Mouse (Mus musculus) embryonic facial prominence, embryonic 10.5 days (tissue): ENCODE data around the gene Arpp21. TPM values are rescaled to one million over a fixed set of nuclear protein-coding genes. Genes with fewer than 3 reads are reported as not detected.

ENCODE experiments used
- DNase-seq: peaks from one replicate; pipeline ENCODE4 v3.0.0-alpha.2; 2017; ENCODE audit warnings: low spot score
- H3K27ac ChIP-seq: fragments of 300-500 bp; sonication (generic); replicated peaks from 2 replicates; pipeline ENCODE4 v1.5.1; 2016; ENCODE audit warnings: mild to moderate bottlenecking
- H3K27me3 ChIP-seq: fragments of 300-500 bp; sonication (generic); replicated peaks from 2 replicates; pipeline ENCODE4 v1.6.1; 2016; ENCODE audit warnings: low read depth, mild to moderate bottlenecking; ENCODE audit not compliant: poor library complexity, severe bottlenecking
- H3K36me3 ChIP-seq: fragments of 300-500 bp; sonication (generic); replicated peaks from 2 replicates; pipeline ENCODE4 v1.6.1; 2016; ENCODE audit warnings: mild to moderate bottlenecking, moderate library complexity
- H3K4me1 ChIP-seq: fragments of 300-500 bp; sonication (generic); 2 replicates; pipeline ENCODE4 v1.6.1; 2016
- H3K4me3 ChIP-seq: fragments of 300-500 bp; sonication (generic); 2 replicates; pipeline ENCODE4 v1.5.1; 2016; ENCODE audit warnings: mild to moderate bottlenecking, moderate library complexity
- H3K9me3 ChIP-seq: fragments of 300-500 bp; sonication (generic); 2 replicates; pipeline ENCODE4 v1.6.1; 2016; ENCODE audit warnings: mild to moderate bottlenecking
- WGBS: fragments of 180-500 bp; shearing (Covaris S2); methylation state at CpG from one replicate; pipeline ENCODE4 v1.1.7; 2016; 5-methylcytosine and 5-hydroxymethylcytosine counted together
- polyA plus RNA-seq: library from polyadenylated mRNA; unstranded; fragments of >200 nt; fragmentation: Nextera tagmentation; extraction: Ambion mirVana; gene quantifications from 2 replicates; pipeline ENCODE4 v1.2.1, GENCODE M21; 2016

Gene Arpp21
- polyA plus RNA-seq, 1 experiment from 2014 or later = 1.8 TPM

DNA sequence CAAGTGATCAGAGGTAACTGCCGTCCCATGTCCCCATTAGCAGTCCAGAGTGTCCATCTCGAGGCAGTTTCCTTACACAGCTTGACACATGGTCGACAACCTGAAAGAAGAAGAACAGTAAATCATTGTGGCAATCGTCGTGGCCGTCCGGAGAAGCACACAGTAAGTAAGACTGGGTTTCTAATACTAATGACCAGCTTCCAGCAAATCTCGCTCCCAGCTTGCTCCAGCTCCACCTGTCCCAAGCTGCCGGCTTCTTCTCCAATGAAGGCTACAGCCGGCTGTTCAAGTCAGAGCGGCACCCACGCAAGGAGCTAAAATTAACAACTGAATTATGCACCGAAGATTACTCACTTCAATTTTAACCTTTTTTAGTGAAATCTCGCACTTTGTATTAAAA is 48.1 kb downstream of the Arpp21 start:
- DNase-seq = no peak
- H3K27me3 ChIP-seq = peaks cover 47% of the 10 kb centered on the region
- peak overlapping the region; percentile 37; the same call in 1 of the 2 replicates for H3K4me3 ChIP-seq
- no peak overlapping the region for H3K27ac ChIP-seq
- H3K9me3 ChIP-seq = no peaks in the 10 kb centered on the region
- no peaks in the 10 kb centered on the region for H3K36me3 ChIP-seq
- WGBS = 31% methylated on average over 14 of the region's 14 CpGs
- peaks cover 24% of the 10 kb centered on the region for H3K4me1 ChIP-seq

DNA sequence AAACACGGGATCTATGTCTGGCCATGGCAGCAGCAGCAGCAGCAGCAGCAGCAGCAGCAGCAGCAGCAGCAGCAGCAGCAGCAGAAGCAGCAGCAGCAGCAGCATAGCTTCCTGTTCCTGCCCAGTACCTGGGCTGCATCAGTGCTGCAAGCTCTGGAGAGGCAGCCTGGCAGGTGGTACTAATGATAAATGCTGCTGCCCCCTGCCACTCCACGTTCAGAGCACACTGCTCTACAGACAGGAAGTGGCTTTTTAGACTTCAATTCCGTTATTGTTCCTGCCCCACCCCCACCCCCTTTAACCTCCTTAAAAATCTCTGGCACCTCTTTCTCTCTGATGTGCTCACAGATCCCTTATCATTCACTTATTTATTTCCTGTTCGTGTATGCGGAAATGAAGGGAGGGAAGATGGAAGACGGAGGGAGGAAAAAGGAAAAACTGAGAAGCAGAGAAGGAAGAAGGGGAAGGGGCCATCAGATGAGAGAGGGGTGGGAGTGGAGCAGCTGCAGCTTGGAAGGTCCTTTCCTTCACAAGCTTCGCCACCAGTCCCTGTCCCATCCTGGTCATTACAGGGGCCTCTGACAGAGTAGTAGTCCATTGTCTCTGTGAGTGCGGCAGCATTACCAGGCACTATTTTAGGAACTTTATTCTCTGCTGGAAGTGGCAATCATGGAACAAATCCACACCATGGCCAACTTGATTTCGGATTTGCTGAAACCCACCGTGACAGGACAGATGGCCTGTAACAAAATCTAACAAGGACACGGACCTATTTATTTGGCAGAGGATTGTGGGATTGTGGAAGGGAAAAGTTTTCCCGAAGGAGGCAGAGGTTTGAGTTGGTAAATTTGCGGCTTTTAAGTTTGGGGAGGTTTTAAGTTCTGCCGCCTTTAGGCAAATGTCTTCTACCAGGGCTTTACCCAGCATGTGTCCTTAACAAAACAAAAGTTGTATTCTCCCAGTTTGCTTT is 49.1 kb downstream of the Arpp21 start:
- Histone ChIP-seq H3K4me3 (peak overlapping the region; percentile 37), H3K9me3 (no peaks in the 10 kb centered on the region), H3K27ac (peak overlapping the region; percentile 35), H3K27me3 (peaks cover 47% of the 10 kb centered on the region), H3K4me1 (peaks cover 24% of the 10 kb centered on the region), H3K36me3 (no peaks in the 10 kb centered on the region)
- DNase-seq = peak; percentile 48
- 13% methylated on average over 14 of the region's 14 CpGs for WGBS

DNA sequence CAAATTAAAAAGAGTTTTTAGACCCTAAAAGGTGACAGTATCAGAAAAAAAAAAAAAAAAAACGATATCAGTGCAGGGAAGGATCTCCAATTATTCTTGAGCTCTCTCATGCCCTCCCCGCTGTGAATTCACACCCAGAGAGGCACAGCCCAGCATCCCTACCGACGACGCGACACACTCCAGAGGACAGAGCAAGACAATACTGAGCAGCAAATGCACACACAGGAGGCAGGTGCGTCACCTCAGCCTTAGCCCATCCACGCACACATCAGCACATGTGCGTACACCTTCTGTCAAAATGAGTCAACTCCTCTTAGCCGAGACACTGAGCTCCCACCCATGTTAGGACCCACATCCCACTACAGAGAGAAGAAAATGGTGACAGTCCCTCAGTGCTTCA is 50.0 kb downstream of the Arpp21 start:
- WGBS = 70% methylated on average over 10 of the region's 10 CpGs

DNA sequence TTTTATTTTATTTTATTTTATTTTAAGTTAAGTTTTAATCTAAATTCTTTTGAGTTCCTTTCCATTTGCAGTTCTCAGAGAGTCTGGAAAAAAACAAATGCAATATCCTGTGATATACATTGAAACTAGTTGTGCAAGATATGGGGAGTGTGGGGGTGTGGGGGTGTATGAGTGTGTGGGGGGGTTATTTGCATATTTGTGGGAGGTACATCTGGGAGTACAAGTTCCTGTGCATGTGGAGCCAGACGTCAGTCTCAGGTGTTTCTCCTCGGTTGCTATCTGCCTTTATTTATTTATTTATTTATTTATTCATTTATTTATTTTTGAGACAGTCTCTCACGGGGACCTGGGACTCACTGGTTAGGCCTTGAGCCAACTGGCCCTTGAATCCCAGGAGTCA is 53.0 kb downstream of the Arpp21 start:
- peaks cover 31% of the 10 kb centered on the region for H3K27me3 ChIP-seq

More for the DNA sequence above, 50.0 kb downstream of the Arpp21 start:
- Histone ChIP-seq H3K4me1 (peaks cover 24% of the 10 kb centered on the region), H3K4me3 (no peak overlapping the region), H3K36me3 (no peaks in the 10 kb centered on the region), H3K27ac (no peak overlapping the region), H3K9me3 (no peaks in the 10 kb centered on the region), H3K27me3 (peaks cover 47% of the 10 kb centered on the region)
- DNase-seq = no peak

DNA sequence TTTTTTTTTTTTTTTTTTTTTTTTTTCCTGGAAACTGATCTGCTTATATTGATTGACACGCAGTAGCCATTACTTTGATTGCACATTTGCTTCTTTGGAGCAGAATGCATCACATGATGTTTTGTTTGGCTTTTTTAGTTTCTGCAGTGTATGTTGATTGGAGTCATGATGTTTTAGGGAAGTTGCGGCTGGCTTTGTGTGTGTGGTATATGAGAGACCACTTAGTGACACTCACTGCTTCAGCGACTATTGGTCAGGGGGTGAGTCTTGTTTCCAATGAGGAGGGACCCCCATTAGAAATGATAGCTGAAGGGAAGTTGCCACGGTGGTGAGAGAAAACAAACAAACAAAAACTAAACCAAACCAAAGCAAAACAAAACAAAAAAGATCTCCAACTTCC is 55.7 kb downstream of the Arpp21 start:
- no peaks in the 10 kb centered on the region for H3K36me3 ChIP-seq
- no peak overlapping the region for H3K27ac ChIP-seq
- H3K9me3 ChIP-seq = no peaks in the 10 kb centered on the region
- DNase-seq = no peak
- WGBS = 85% methylated on average over 4 of the region's 4 CpGs
- peaks cover 14% of the 10 kb centered on the region for H3K4me1 ChIP-seq
- H3K4me3 ChIP-seq = no peak overlapping the region
- H3K27me3 ChIP-seq = peaks cover 6% of the 10 kb centered on the region

More for the DNA sequence above, 53.0 kb downstream of the Arpp21 start:
- H3K36me3 ChIP-seq = no peaks in the 10 kb centered on the region
- H3K27ac ChIP-seq = no peak overlapping the region
- 72% methylated on average over 3 of the region's 3 CpGs for WGBS
- no peak overlapping the region for H3K4me3 ChIP-seq
- H3K9me3 ChIP-seq = no peaks in the 10 kb centered on the region
- peaks cover 20% of the 10 kb centered on the region for H3K4me1 ChIP-seq
- DNase-seq = no peak

DNA sequence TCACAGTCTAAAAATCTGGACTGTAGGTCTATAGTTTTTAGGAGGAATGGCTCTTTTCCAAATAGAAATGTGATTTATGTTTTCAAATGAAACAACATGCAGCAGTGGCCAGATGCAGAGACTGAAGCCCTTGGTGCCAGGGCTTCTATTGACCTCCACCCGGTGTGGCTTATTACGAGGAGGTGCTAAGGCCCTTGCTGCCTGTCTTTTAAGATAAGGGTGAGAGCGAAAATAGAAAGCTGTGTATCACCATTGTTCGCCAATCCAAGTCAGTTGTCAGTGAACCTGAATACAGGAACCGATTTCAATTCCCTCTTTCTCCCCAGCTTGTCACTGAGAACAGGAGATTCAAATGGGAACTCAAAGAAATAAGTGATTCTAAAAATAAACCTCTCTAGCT is 57.3 kb downstream of the Arpp21 start:
- H3K4me3 ChIP-seq = no peak overlapping the region
- H3K36me3 ChIP-seq = no peaks in the 10 kb centered on the region
- no peak for DNase-seq
- no peak overlapping the region for H3K27ac ChIP-seq
- H3K9me3 ChIP-seq = no peaks in the 10 kb centered on the region
- WGBS = 70% methylated on average over 5 of the region's 5 CpGs
- H3K4me1 ChIP-seq = peaks cover 30% of the 10 kb centered on the region
- H3K27me3 ChIP-seq = no peaks in the 10 kb centered on the region

DNA sequence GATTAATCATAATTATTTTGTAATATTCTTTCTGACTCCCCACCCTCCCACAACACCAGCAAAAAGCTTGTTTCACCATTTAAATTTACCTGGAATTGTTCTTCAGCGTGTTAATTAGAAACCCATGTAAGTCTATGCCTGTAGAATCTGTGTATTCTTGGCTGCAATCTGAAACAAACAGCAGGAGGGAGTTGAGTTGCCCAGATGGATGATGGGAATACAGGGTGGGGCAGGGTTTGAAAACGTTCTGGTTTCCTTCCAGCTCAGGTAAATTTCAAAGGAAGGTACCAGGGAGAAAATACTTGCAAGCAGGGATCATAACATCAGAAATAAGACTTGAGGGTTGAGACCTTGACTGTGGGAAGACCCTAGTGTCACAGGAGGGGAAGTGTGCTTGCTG is 58.2 kb downstream of the Arpp21 start:
- Histone ChIP-seq H3K27me3 (no peaks in the 10 kb centered on the region), H3K27ac (no peak overlapping the region), H3K9me3 (no peaks in the 10 kb centered on the region), H3K4me1 (peaks cover 31% of the 10 kb centered on the region), H3K36me3 (no peaks in the 10 kb centered on the region), H3K4me3 (no peak overlapping the region)
- DNase-seq = no peak
- 71% methylated on average over 2 of the region's 2 CpGs for WGBS

DNA sequence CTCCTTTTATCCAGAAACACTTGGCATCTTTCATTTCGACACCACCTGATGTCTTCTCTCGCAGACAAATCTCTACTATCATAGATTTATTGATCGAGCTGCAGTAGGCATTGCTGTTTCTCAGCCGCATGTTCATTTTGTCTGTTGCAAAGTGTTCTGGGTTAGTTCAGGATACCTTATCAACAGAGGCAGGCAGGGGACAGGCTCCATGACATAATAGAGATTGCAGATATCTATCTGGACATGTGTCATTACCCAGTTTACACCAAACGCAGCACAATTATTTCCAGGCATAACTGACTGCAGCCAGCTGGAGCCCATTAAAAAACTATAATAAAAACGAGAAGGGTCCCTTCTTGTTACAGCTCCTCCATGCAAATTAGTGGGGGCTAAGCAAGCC is 59.4 kb downstream of the Arpp21 start:
- no peak for DNase-seq
- no peaks in the 10 kb centered on the region for H3K27me3 ChIP-seq
- H3K4me3 ChIP-seq = no peak overlapping the region
- WGBS = 72% methylated on average over 6 of the region's 6 CpGs
- H3K36me3 ChIP-seq = no peaks in the 10 kb centered on the region
- H3K27ac ChIP-seq = no peak overlapping the region
- H3K9me3 ChIP-seq = no peaks in the 10 kb centered on the region
- peaks cover 31% of the 10 kb centered on the region for H3K4me1 ChIP-seq

DNA sequence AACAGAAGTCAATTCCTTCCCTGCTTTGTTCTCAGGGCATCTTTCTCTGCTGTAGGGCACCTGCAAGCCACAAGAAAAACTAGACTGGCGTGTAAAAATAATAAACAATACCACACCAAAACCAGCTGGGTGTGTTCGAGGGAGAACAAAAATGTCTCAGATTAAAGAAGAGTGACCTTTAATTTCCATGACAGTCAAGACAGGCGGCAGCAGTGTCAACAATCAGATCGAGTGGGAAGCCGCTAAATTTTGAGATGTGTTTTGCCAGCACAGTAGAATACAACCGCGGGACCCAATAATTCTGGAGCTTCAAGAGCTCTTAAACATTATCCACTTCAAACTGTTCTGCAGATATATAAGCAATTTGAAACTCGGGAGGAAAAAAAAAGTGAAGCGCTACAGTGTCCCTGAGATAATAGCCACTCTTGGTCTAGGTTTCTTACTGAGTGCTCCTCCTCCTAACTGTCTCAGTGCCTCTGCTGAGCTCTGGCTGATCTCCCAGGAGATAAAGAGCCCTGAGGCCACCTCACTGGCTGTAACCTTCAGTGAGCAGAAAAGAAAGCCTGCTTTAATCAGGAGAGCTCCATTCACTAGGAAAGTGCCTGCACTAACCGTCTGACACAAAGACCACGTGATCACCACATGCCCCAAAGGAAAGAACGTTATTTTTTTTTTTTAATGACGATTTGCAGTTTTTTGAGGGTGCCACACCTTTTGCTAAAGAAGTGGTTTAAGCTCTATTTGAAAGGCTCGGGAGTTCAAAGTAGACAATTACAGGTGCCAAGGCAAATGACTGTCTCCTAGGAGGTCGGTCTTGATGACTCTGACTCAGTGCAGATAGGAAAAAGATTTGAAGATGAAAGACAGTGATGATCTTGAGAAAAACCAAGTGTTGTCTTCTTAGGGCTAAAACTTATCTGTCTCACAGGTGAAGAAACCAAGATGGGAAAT is 61.1 kb downstream of the Arpp21 start:
- Histone ChIP-seq H3K27me3 (no peaks in the 10 kb centered on the region), H3K36me3 (no peaks in the 10 kb centered on the region), H3K27ac (no peak overlapping the region), H3K9me3 (no peaks in the 10 kb centered on the region), H3K4me1 (peaks cover 31% of the 10 kb centered on the region), H3K4me3 (peak overlapping the region; percentile 17; the same call in 1 of the 2 replicates)
- WGBS = 19% methylated on average over 15 of the region's 15 CpGs
- peak; percentile 41 for DNase-seq

DNA sequence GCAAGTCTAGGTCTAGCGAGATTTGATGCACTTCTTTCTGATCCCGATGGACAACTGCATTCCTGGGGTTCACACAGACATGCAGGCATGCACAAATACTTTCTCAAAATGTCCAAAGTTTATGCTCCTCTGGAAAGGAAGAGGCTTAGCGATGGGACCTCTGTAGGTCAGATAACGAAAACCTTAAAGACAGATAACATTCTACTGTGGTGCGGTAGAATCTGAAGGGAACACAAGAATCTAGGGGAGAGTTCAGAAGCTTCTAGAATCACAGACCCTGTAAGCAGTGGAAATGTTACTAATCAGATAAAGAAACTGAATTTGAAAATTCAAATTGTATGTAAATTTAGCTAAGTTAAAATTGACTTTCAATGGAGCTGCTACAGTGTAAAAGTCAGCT is 62.0 kb downstream of the Arpp21 start:
- Histone ChIP-seq H3K36me3 (no peaks in the 10 kb centered on the region), H3K27me3 (no peaks in the 10 kb centered on the region), H3K4me1 (peaks cover 31% of the 10 kb centered on the region), H3K27ac (no peak overlapping the region), H3K9me3 (no peaks in the 10 kb centered on the region), H3K4me3 (no peak overlapping the region)
- no peak for DNase-seq
- WGBS = 85% methylated on average over 5 of the region's 5 CpGs

DNA sequence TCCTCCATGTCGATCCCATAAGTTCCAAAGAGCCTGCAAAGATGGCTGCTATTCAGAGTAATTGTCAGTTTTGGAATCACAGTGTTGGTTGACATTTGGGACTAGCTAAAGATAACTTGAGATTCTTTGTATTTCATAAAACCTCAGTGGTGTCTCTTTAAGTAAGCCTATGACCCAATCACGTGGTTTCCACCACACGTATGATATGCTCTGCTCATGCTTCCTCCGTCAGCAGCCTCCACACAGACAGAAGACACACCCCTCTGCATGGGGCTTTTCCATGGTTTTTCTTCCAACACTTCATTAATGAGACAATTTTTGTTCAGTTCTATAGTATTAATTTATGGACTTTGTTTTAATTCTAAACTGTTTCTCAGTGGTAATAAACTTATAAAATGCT is 71.1 kb downstream of the Arpp21 start:
- H3K9me3 ChIP-seq = no peaks in the 10 kb centered on the region
- H3K36me3 ChIP-seq = no peaks in the 10 kb centered on the region
- H3K4me3 ChIP-seq = no peak overlapping the region
- no peaks in the 10 kb centered on the region for H3K4me1 ChIP-seq
- DNase-seq = no peak
- no peaks in the 10 kb centered on the region for H3K27me3 ChIP-seq
- no peak overlapping the region for H3K27ac ChIP-seq
- WGBS = 88% methylated on average over 4 of the region's 4 CpGs

DNA sequence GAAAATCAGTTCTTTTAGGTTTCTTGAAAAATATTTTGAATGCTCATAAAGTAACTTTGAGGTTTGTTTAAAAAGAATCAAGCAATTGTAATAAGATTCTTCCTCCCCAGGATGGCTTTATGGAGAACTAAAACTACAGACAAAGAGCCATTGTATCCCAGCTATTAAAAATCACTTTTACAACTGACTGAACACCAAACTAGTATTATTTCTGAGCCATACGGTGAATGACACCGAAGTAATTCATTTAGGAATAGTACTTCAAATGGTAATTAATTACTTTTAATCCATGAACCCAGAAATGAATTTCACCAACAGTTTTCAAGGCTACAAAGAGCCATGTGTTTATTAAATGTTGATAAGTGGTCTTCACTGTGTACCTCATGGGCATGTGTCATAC is 74.8 kb downstream of the Arpp21 start:
- 73% methylated on average over 2 of the region's 2 CpGs for WGBS
- no peaks in the 10 kb centered on the region for H3K36me3 ChIP-seq

More for the DNA sequence above, 74.8 kb downstream of the Arpp21 start:
- no peak overlapping the region for H3K4me3 ChIP-seq
- no peaks in the 10 kb centered on the region for H3K27me3 ChIP-seq
- H3K9me3 ChIP-seq = no peaks in the 10 kb centered on the region
- H3K4me1 ChIP-seq = no peaks in the 10 kb centered on the region
- DNase-seq = no peak
- no peak overlapping the region for H3K27ac ChIP-seq
